Mouse (Mus musculus) forebrain, embryonic 11.5 days (tissue): ENCODE results near the gene Gramd1a. TPM values are rescaled to one million over a fixed set of nuclear protein-coding genes. Genes with fewer than 3 reads are reported as not detected.
A peak's percentile ranks its signal among the peaks of the same experiment; 100 is the strongest.

Experiments
- ATAC-seq: fragments of 200-750 bp; cut with Nextera tagmentation; replicated peaks from 2 replicates; pipeline ENCODE4 v1.8.0; 2017; ENCODE audit warnings: moderate TSS enrichment; ENCODE audit not compliant: low FRiP score
- DNase-seq: peaks from one replicate; pipeline ENCODE4 v3.0.0-alpha.2; 2017; ENCODE audit warnings: low spot score
- H3K27ac ChIP-seq: fragments of 300-500 bp; sonication (generic); 2 replicates; pipeline ENCODE4 v1.5.1; 2014; ENCODE audit warnings: low read depth, low read length
- H3K27me3 ChIP-seq: fragments of 300-500 bp; sonication (generic); 2 replicates; pipeline ENCODE4 v1.6.1; 2014; ENCODE audit warnings: mild to moderate bottlenecking, low read length, mixed read lengths; ENCODE audit not compliant: control insufficient read depth, insufficient read depth
- H3K36me3 ChIP-seq: fragments of 300-500 bp; sonication (generic); 2 replicates; pipeline ENCODE4 v1.6.1; 2014; ENCODE audit warnings: mild to moderate bottlenecking, low read length, moderate library complexity, mixed read lengths; ENCODE audit not compliant: control insufficient read depth, insufficient read depth
- H3K4me1 ChIP-seq: fragments of 300-500 bp; sonication (generic); replicated peaks from 2 replicates; pipeline ENCODE4 v1.6.1; 2014; ENCODE audit warnings: low read length, mixed read lengths; ENCODE audit not compliant: control insufficient read depth, insufficient read depth
- H3K4me2 ChIP-seq: fragments of 300-500 bp; sonication (generic); 2 replicates; pipeline ENCODE4 v1.6.1; 2014; ENCODE audit warnings: low read depth, mild to moderate bottlenecking, low read length, moderate library complexity, mixed read lengths; ENCODE audit not compliant: severe bottlenecking
- H3K4me3 ChIP-seq: fragments of 300-500 bp; sonication (generic); 2 replicates; pipeline ENCODE4 v1.5.1; 2014; ENCODE audit warnings: low read depth, low read length
- H3K9ac ChIP-seq: fragments of 300-500 bp; sonication (generic); 2 replicates; pipeline ENCODE4 v1.6.1; 2014; ENCODE audit warnings: low read length
- H3K9me3 ChIP-seq: fragments of 300-500 bp; sonication (generic); 2 replicates; pipeline ENCODE4 v1.6.1; 2016; ENCODE audit warnings: low read length, mixed read lengths; ENCODE audit not compliant: control insufficient read depth
- WGBS: fragments of 180-500 bp; shearing (Covaris S2); extraction: QIAGEN DNeasy Blood & Tissue Kit; methylation state at CpG from one replicate; pipeline ENCODE4 v1.1.7; 2014; 5-methylcytosine and 5-hydroxymethylcytosine counted together
- polyA plus RNA-seq: library from polyadenylated mRNA; unstranded; fragments of >200 nt; fragmentation: Nextera tagmentation; extraction: Ambion mirVana; gene quantifications from 2 replicates; pipeline ENCODE4 v1.2.1, GENCODE M21; 2014

Gene Gramd1a
- polyA plus RNA-seq, 1 experiment from 2014 or later, result 133 TPM

GRCm38 (mm10) chr7:31099612-31099982, 56.1 kb downstream of the Gramd1a start:
- ATAC-seq (no peak), DNase-seq (no peak)
- H3K27ac ChIP-seq, result no peak overlapping the region
- no peaks in the 10 kb centered on the region for H3K4me1 ChIP-seq
- no peaks in the 10 kb centered on the region for H3K9me3 ChIP-seq
- no peaks in the 10 kb centered on the region for H3K36me3 ChIP-seq
- H3K4me2 ChIP-seq, result no peak overlapping the region
- H3K4me3 ChIP-seq, result no peak overlapping the region
- 83% methylated on average over 6 of the region's 6 CpGs for WGBS
- H3K9ac ChIP-seq, result no peak overlapping the region
- H3K27me3 ChIP-seq, result no peaks in the 10 kb centered on the region

DNA sequence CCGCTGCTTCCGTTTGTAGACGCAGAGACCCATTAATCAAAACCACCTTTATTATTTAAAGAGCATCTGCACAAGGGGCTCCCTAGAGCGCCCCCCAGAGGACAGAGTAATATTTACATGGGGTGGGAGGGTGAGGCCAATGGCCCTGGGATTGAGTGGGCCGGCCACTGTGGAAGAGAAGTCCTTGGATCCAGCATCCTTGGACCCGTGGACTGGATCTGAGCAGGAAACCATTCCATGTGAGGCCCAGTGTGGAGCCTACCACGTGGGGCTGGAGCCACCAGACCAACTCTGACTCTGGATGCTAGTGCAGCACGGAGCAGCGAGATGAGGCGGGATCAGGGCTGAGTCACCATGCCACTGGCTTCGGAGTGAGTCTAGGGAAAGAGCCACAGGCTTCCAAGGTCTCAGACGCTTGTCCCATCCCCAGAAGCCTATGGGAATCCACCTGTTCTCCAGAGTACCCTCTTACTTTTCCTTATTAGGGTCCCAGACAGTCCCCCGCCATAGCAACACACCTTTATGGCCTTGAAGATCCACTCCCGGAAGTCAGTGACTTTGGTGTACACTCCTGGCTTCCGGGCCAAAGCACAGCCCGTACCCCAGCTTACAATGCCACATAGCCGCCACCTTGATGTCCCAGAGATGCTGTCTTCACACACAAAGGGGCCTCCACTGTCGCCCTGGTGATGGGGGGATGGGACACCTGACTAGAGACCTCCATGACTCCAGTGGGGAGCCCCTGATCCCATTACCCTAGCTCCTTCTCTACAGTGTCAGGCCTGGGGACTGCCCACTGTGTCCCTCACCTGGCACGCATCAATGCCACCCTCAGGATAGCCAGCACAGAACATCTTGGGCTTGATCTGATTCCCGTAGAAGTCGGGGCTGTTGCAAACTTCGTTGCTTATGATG, 56.7 kb downstream of the Gramd1a start:
- H3K27me3 ChIP-seq, result no peaks in the 10 kb centered on the region
- no peak overlapping the region for H3K4me3 ChIP-seq
- H3K4me1 ChIP-seq, result no peaks in the 10 kb centered on the region
- H3K4me2 ChIP-seq, result no peak overlapping the region
- DNase-seq (no peak), ATAC-seq (0 out of 2 replicates have a peak, but pooled peaks have one; percentile 34)
- 82% methylated on average over 22 of the region's 22 CpGs for WGBS
- H3K36me3 ChIP-seq, result no peaks in the 10 kb centered on the region
- no peaks in the 10 kb centered on the region for H3K9me3 ChIP-seq
- no peak overlapping the region for H3K27ac ChIP-seq
- no peak overlapping the region for H3K9ac ChIP-seq

DNA sequence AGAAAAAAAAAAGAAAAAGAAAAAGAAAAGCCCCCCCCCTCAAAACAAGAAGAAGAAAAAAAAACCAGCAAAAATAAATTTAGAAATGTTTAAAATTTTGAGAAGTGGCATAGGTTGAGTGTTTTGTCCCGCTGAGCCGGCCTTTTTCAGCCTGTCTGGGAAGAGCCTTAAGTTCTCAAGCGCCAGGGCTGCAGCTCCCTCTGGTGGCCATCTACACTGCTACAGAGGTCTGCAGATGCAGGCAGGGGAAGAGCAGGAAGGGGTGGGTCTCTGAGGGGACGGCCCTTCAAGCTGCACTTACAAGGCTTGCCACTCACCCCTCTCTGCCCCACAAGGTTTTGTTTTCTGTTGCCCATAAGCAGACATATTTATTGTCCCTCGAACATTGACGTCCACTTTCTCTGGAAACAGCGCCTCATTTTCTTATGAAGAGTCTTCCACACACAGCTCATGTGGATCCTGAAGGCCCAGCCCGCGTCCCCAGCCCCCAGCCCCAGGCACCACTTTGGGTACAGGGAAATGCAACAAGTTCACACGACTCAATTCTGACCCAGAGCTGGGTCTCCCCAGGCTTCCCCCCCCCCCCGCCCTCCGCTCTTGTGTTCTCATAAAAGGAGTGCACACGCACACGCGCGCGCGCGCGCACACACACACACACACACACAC, 58.0 kb downstream of the Gramd1a start:
- no peaks in the 10 kb centered on the region for H3K4me1 ChIP-seq
- no peaks in the 10 kb centered on the region for H3K9me3 ChIP-seq
- peak; percentile 94 for DNase-seq
- peak overlapping the region; percentile 11; the same call in 1 of the 2 replicates for H3K4me3 ChIP-seq
- H3K27ac ChIP-seq, result no peak overlapping the region
- 46% methylated on average over 19 of the region's 20 CpGs for WGBS
- peak; percentile 94 for ATAC-seq
- H3K9ac ChIP-seq, result no peak overlapping the region; the same call in 1 of the 2 replicates
- H3K27me3 ChIP-seq, result no peaks in the 10 kb centered on the region
- H3K36me3 ChIP-seq, result no peaks in the 10 kb centered on the region
- peak overlapping the region; percentile 29; the same call in 1 of the 2 replicates for H3K4me2 ChIP-seq

DNA sequence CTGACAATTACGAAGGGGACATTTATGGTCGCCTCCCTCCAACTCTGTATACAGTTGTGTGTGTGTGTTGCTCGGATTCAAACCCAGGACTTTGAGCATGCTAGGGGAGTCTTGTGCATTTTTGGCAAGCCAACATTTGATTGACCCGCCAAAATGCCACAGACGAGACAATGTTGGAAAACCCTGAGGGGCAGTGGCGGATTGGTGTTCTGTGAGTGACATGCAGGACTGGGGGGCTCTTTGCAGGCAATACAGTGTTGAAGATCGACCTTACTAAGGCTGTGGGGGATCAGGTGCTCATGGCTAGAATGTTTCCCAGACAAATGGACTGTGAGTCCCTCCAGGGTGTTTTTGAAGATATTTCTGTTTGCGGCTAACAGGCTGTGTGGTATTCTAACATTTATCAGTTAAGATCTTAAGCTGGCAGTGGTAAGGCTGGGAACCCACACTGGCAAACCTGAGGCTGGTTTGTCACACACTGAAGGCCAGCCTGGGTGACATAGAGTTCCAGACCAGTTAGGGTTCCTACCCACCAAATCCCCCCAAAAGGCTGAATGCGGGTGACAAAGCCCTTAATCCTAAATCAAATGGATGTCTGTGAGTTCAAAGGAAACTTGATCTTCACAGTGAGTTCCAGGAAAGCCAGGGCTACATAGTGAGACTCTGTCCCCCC, 58.7 kb downstream of the Gramd1a start:
- WGBS, result 74% methylated on average over 9 of the region's 9 CpGs
- Histone ChIP-seq H3K4me2 (no peak overlapping the region), H3K4me1 (no peaks in the 10 kb centered on the region), H3K9me3 (no peaks in the 10 kb centered on the region), H3K36me3 (no peaks in the 10 kb centered on the region), H3K27ac (no peak overlapping the region), H3K4me3 (no peak overlapping the region), H3K27me3 (no peaks in the 10 kb centered on the region), H3K9ac (no peak overlapping the region)
- ATAC-seq, result no peak
- DNase-seq, result no peak

DNA sequence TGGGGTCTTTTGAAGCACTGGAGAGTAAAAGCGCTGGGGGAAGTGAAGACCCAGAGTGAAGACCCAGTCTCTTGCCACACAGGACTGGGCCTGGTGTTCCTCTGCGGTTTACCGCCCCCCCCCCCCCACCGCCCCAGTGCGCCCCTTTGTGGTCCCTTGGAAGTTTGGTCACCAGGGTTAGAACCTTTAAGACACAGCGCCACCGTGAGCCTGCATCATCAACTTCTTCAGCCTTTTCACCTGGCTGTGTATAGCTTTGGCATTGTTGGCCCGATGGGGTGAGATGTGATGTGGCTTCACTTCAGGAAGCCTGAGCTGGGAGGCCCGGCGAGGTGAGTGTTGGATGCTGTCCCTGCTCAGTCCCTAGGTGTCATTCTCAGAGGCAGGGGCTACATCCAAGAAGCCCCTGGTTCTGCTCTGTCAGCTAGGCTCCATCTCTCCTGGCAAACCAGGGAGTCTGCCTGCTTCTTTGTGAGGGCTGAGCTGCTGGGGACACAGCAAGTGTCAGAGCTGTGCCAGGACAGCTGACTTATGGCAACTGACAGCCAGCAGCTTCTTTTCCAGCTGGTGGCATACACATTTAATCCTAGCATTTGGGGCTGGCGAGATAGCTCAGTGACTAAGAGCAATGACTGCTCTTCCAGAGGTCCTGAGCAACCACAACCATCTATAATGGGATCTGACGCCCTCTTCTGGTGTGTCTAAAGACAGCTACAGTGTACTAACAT, 60.8 kb downstream of the Gramd1a start:
- no peaks in the 10 kb centered on the region for H3K4me1 ChIP-seq
- H3K27me3 ChIP-seq, result no peaks in the 10 kb centered on the region
- DNase-seq (no peak), ATAC-seq (no peak)
- no peak overlapping the region for H3K27ac ChIP-seq
- H3K9ac ChIP-seq, result no peak overlapping the region
- no peaks in the 10 kb centered on the region for H3K36me3 ChIP-seq
- no peak overlapping the region for H3K4me3 ChIP-seq
- WGBS, result 25% methylated on average over 12 of the region's 12 CpGs
- H3K9me3 ChIP-seq, result no peaks in the 10 kb centered on the region
- no peak overlapping the region for H3K4me2 ChIP-seq

- no peaks in the 10 kb centered on the region for H3K27me3 ChIP-seq
- H3K4me3 ChIP-seq, result no peak overlapping the region
- ATAC-seq (no peak), DNase-seq (no peak)
- no peaks in the 10 kb centered on the region for H3K36me3 ChIP-seq
- WGBS, result 98% methylated on average over 2 of the region's 2 CpGs
- H3K4me1 ChIP-seq, result 0 out of 2 replicates have a peak, but pooled peaks cover 3% of the 10 kb centered on the region
- no peak overlapping the region for H3K4me2 ChIP-seq
- H3K9me3 ChIP-seq, result no peaks in the 10 kb centered on the region
- H3K9ac ChIP-seq, result no peak overlapping the region
- no peak overlapping the region for H3K27ac ChIP-seq
Measured at GRCm38 (mm10) chr7:31089721-31090120, 66.0 kb downstream of the Gramd1a start.

- Histone ChIP-seq H3K4me3 (no peak overlapping the region), H3K9me3 (no peaks in the 10 kb centered on the region), H3K9ac (no peak overlapping the region), H3K27ac (no peak overlapping the region), H3K27me3 (no peaks in the 10 kb centered on the region), H3K4me1 (0 out of 2 replicates have a peak, but pooled peaks cover 3% of the 10 kb centered on the region), H3K4me2 (no peak overlapping the region), H3K36me3 (no peaks in the 10 kb centered on the region)
- DNase-seq (no peak), ATAC-seq (no peak)
- WGBS, result 60% methylated on average over 3 of the region's 3 CpGs
Measured at GRCm38 (mm10) chr7:31088206-31088605, 67.5 kb downstream of the Gramd1a start.

DNA sequence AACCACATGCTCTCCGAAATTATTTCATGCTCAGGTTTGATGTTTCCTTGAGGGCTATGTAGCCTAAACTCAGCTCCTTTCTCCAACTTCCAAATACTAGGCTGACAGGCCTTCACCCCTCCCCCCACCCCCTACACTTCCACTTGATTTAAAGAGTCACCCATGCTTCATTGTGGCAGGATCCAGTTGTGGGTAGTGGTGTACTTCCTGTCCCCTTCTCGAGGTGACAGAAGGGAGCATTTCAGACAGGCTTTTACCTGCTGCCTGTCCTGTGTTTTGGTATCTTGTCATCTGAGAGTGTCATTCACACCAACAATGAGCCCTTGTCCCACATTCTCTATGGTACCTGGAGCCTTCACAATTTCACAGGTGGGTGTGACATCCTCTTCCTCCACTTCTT, 68.4 kb downstream of the Gramd1a start:
- H3K4me1 ChIP-seq, result 0 out of 2 replicates have a peak, but pooled peaks cover 3% of the 10 kb centered on the region
- H3K9ac ChIP-seq, result no peak overlapping the region
- no peaks in the 10 kb centered on the region for H3K27me3 ChIP-seq
- H3K36me3 ChIP-seq, result no peaks in the 10 kb centered on the region
- no peak overlapping the region for H3K27ac ChIP-seq
- no peaks in the 10 kb centered on the region for H3K9me3 ChIP-seq
- ATAC-seq (no peak), DNase-seq (no peak)
- H3K4me3 ChIP-seq, result no peak overlapping the region
- H3K4me2 ChIP-seq, result no peak overlapping the region
- WGBS, result 84% methylated on average over 2 of the region's 2 CpGs
